Mouse (Mus musculus): ENCODE measurements around the gene Dguok. TPM values are rescaled to one million over a fixed set of nuclear protein-coding genes. Genes with fewer than 3 reads are reported as not detected.

Dguok gene
- polyA plus RNA-seq, 1 experiment: 27.6 TPM

- Histone ChIP-seq H3K79me2 (ENCODE audit: control insufficient read depth, insufficient read depth) (peaks cover 84% of the 10 kb centered on the region), H3K36me3 (ENCODE audit: control insufficient read depth, insufficient read depth) (peaks cover 63% of the 10 kb centered on the region), H3K79me3 (ENCODE audit: low read depth) (peaks cover 46% of the 10 kb centered on the region), H3K27me3 (ENCODE audit: control insufficient read depth, insufficient read depth, insufficient read length) (no peaks in the 10 kb centered on the region), H3ac (ENCODE audit: control insufficient read depth, insufficient read length, low read depth) (no peak overlapping the region), H3K4me3 (ENCODE audit: insufficient read depth, poor library complexity, severe bottlenecking) (no peak overlapping the region)
- TF ChIP-seq MYOG (IDR thresholded peaks at IDR 0.05; ENCODE audit: control insufficient read depth, extremely low read depth, insufficient read length) (no peak), CTCF (IDR thresholded peaks at IDR 0.05; ENCODE audit: control insufficient read depth, insufficient read depth, insufficient read length) (no peak), CEBPB (IDR thresholded peaks at IDR 0.05; ENCODE audit: low read depth) (no peak), FOSL1 (IDR thresholded peaks at IDR 0.05; ENCODE audit: insufficient read depth, low read length, poor library complexity, severe bottlenecking) (no peak), MAX (IDR thresholded peaks at IDR 0.05) (no peak), MYOD1 (IDR thresholded peaks at IDR 0.05; ENCODE audit: control insufficient read depth, insufficient read length, low read depth) (no peak), USF1 (IDR thresholded peaks at IDR 0.05; ENCODE audit: low read depth) (no peak)
Measured at GRCm38 (mm10) chr6:83432966-83433365, 73.8 kb downstream of the Dguok start.

Other genes with a start within 250 kb of the Dguok start
- gene Mthfd2, start 181.1 kb downstream of the Dguok start, polyA plus RNA-seq (2012; fragmentation: generic; extraction: Trizol): 120 TPM
- gene Mob1a, start 181.0 kb downstream of the Dguok start, polyA plus RNA-seq (2012; fragmentation: generic; extraction: Trizol): 30.8 TPM
- gene Bola3, start 157.8 kb downstream of the Dguok start, polyA plus RNA-seq (2012; fragmentation: generic; extraction: Trizol): 111 TPM
- gene Tet3, start 47.9 kb downstream of the Dguok start, polyA plus RNA-seq (2012; fragmentation: generic; extraction: Trizol): 6.0 TPM
- gene Actg2, start 29.3 kb upstream of the Dguok start, polyA plus RNA-seq (2012; fragmentation: generic; extraction: Trizol): 341 TPM
- 6.1 TPM for gene Stambp, start 65.8 kb upstream of the Dguok start, polyA plus RNA-seq (2012; fragmentation: generic; extraction: Trizol)
- not detected for gene Clec4f, start 149.2 kb upstream of the Dguok start, polyA plus RNA-seq (2012; fragmentation: generic; extraction: Trizol)
- not detected for gene Cd207, start 170.9 kb upstream of the Dguok start, polyA plus RNA-seq (2012; fragmentation: generic; extraction: Trizol)
- 1.1 TPM for gene Vax2, start 204.3 kb upstream of the Dguok start, polyA plus RNA-seq (2012; fragmentation: generic; extraction: Trizol)
- not detected for gene Atp6v1b1, start 236.0 kb upstream of the Dguok start, polyA plus RNA-seq (2012; fragmentation: generic; extraction: Trizol)